Mouse (Mus musculus): ENCODE measurements around the gene Ndc1.

- no peak for TF ChIP-seq CTCF (IDR thresholded peaks at IDR 0.05; ENCODE audit: insufficient read depth, low read length)
- no peak for TF ChIP-seq POLR2A (IDR thresholded peaks at IDR 0.05; ENCODE audit: borderline replicate concordance, extremely low read depth, low read depth, low read length)
Measured at GRCm38 (mm10) chr4:107337455-107337854, 30.1 kb upstream of the Ndc1 start.

Data from lung, adult 2 months (tissue).